Mouse (Mus musculus): ENCODE results near the gene Bicral.

DNA sequence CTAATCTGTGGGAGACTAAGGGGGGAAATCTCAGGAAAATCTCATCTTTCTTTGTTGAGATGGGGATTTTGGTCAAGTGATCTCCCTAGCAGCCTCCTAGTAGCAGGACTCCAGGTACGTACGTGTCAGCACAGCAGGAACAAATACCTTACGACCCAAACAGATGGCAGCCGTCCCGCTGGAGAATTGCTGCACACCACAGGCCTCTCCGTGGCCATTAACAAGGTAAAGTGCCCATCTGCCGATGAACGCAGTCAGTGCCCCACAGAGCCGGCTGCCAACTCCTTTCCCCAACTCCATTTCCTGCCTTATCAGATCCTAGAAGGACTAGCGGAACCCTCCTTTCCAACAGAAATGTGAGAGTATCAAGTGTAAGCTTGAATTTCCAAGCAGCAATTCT is 13.5 kb downstream of the Bicral start:
- TF ChIP-seq CTCF (conservative IDR thresholded peaks at IDR 0.05; ENCODE audit: insufficient read depth, insufficient read length, low read depth, low read length) (no peak), POLR2A (IDR thresholded peaks at IDR 0.05; ENCODE audit: low read depth, low read length) (no peak)
